Mouse (Mus musculus) ovary, postnatal 14 days (tissue): ENCODE measurements at regions not wholly inside any gene's neighbourhood (a gene's known extent, or its start where the extent isn't known, plus 50 kb on each side); places are given as distances from the start of the nearest gene placed in this dataset.

Source experiments
- DNase-seq: peaks from one replicate; pipeline ENCODE4 v3.0.0; 2022; ENCODE audit warnings: low spot score

DNA sequence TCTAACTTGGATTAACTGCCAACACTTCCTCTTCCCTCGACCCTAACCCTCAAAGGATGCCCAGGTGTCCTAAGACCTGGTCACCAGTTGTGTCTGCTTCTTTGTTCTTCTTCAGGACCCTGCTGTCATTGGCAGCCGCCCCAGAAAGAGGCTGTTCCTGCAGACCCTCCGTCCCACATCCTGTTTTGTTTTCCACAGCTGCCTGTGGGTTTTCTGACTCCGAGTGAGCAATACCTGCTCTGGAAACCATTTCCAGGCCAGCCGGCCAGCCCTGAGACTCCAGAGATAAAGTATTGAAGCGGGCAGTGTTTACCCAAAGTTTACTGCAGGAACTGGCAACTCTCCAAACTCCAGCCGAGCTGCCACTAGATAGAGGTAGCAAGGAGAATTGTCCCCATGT is 337.2 kb upstream of the Noct start:
- DNase-seq: no peak

- DNase-seq: no peak
Measured at GRCm38 (mm10) chr3:50888571-50889210, 335.6 kb upstream of the Noct start.

DNA sequence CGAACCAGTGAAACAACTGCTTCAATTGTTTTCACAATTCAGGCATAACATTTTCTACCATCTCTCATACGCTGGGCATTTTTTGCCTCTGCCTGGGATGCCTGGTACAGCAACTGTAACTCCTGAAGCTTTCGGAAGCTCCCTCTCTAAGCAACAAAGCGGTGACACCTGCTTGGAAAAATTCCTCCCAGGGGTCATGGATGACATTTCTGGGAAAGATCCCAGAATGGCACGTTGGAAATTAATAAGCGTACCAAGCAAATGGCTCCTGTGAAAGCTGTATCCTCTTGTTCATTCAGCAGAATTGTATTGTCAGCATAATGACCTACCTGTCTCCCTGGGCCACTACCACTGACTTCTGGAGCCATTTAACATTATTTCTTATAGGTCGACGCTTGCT is 333.7 kb upstream of the Noct start:
- no peak for DNase-seq

GRCm38 (mm10) chr3:50898179-50898578 is 326.1 kb upstream of the Noct start:
- DNase-seq: no peak

GRCm38 (mm10) chr3:50899830-50900350 is 324.4 kb upstream of the Noct start:
- DNase-seq: no peak

DNA sequence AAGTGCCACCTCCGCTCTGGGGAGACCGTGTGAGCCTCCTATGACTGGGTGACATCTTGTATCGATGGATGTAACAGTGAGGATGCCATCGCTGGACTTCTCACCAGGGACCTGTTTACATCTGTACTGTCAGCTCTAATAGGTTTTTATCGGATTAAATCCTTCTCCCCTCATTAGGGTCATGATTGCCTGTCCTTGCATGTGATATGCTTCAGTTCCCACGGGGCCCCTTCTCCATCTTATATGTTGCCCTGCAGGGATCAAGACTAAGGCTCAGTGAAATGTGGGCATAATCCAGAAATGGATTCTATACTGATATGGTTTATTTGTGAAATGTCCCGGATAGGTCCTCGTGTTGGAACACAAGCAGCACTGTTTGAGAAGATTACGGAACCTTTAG is 323.7 kb upstream of the Noct start:
- no peak for DNase-seq

DNA sequence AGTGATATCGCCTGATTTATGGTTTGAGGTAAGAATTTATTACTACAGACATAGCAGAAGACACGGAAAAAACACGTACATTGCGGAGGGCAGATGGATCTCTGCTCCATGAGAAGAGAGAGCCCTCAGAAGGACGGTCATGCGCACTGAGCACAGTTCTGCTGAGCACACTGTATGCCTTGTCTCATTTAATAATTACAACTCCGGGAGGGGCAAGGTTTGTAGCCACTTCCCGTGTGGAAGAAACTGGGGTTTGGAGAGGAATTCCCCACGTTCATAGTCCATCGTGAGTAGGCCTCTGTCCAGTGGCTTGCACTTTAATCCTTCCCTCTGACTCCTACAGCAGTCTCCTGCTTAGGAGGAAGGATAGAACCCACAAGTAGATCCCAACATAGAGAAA is 322.9 kb upstream of the Noct start:
- no peak for DNase-seq

DNA sequence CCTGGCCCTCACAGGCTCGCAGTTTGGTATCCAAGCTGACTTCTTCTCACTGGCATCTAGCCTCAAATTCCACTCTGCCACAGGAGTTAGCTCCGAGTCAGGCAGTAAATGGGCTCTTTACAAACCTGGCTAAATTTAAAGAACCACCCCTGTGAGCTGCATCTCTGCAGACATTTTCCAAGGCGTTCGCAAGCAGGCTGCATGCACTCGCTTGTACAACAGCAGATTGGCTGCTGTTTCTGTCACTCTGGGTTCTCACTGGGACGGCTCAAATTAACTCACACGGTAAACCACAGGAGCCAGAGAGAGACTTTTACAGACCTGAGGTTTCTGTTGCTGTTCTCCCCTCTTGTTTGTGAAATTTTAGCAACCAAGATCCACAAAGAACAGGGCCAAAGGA is 321.3 kb upstream of the Noct start:
- no peak for DNase-seq

DNA sequence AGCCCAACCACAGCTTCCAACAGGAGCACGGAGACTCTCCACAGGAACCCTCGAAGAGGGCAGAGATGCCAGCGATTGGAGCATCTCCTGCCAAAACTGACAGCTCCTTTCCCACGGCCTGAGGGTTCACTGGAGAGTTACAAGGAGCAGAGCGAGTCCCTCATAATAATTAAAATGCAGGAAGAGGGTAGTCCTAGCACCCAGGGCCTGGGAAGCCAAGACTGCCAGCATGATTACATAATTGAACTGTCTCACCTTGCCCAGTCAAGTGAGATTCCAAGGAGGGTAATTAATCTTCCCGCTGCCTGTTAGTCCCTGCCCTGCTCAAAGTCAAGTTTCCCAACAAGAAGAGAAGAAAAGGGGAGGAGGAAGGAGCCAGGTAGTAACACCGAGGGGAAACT is 319.5 kb upstream of the Noct start:
- no peak for DNase-seq

DNA sequence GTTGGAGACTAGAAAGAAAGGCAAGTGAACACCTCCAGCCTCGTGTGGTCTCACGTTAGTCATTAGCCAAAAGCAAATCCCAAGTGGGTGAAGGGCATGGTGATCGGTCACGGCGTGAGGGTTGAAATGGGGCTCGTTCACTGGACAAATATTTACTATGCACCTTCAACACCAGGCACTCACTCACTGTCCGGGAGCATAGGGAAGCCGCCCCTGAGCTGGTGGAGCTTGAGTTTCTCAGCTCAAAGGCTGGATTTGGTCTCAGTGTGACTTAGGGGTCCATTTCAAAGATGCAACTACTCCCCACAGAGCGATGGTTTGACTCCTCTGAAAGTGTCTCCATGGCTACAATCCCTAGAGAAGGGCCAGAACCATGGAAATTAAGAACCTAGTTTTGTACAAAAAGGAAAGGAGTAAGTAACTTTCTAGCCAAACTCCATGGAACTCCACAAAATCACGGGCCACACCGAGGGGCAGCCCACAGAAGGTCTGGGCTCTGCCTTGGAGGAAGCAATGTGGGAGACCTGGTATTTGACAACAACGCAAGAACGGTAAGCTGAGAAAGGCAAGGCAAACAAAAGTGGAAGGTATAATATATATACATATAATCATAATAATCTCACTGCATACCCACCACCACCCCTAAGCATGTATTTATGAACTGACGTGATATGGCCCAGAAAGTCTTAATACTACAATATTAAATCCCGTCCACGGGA is 318.8 kb upstream of the Noct start:
- DNase-seq: no peak

DNA sequence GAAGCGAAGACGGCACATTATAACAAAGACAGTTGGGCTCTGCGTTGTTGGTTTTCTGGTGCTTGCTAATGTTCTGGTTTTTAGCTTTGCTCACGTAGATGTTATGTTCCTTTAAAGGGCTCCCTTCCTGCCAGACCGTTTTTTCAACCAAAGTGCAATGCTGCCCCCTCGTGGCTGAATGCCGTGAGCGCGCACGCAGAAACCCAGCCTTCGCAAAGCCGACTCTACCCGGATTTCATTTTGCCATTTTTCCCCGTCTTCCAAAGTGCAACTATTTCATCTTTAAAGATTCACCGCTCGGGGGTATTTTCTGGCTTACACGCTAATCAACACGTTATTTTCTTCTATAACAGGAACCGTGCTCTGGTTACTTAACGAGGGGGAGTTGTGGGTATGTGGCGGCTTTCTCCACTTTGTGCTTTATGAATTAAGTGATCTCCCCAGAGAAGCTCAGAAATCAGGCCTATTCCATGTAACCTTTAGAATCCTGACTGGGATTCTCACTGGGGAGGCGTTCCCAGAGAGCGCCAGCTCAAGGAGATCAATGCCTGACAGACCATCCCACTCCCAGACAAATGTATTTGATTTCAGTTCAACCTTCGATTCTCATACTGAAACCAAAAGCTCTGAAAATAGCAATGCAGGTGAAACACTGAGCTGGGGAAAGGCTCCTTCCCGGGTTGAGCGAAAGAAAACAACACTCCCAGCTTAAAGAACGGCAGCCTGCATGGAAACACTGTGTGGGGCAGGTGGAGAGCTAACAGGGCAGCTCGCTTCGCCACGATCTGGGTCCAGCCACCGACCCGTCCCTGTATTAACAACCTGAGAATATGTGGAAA is 318.0 kb upstream of the Noct start:
- peak; percentile 99 for DNase-seq

- DNase-seq: no peak
Measured at GRCm38 (mm10) chr3:50912980-50913518, 311.2 kb upstream of the Noct start.

GRCm38 (mm10) chr3:50914866-50915365 is 309.3 kb upstream of the Noct start:
- DNase-seq: no peak

DNA sequence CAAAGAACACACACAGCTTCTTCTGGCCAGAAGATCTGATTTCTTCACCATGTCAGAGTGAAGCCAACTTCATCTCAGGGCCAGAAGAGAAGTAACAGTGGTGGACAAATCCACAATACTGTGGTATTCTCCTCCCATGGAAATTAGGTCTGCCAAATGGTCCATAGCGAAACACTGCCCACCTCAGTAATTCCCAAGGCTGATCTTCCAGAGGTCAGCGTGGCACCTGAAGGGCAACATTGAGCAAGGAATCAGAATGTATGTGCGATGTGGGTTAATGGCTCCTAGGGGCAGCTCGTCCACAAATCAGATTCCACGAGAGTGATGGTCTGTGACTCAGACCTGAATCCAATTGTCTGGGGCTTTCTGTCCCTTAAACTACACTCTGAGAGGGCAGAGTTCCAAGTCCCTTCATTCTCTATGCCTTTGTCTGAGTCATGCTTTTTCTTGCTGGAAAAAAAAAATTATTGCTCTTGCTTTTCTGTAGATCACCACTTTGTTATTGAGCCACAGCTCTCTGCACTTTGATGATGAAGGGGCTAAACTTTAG is 307.9 kb upstream of the Noct start:
- no peak for DNase-seq

DNA sequence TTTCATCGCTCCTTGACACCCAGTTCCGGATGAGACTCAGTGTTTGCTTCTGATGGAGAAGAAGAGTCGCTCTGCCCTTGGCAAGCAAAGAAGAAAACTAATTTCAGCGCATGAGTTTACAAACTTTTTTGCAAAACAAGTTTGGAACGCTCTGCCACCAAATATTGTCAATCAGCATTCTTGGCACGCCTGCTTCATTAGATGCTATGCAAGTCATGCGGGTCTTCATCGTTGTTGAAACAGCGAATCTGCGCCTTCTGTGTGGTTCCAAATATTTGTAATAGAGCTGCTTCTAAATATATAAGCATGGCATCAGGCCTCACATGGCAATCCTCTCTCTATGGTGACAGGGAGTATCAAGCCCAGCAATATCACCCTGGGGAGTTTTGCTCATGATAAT is 301.9 kb upstream of the Noct start:
- DNase-seq: no peak

GRCm38 (mm10) chr3:50922832-50923231 is 301.4 kb upstream of the Noct start:
- DNase-seq: no peak

DNA sequence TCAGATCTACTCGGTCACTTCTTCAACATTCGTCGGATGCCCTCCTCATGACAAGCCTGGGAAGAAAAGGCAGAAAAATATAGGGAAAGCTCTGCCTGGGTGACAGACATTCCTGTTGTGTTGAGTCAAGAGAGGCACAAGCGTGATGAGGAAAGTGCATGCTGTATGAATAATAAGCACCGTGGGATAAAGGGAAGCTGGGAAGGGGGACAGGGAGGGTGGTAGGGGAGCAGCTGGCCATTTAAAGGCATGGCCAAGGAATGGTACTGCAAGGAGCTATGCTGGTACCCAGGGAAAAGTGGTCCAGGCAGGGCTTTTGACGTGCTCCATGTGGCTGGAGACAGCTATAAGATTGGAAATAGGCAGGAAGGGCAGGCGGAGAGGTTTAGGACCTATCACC is 300.9 kb upstream of the Noct start:
- no peak for DNase-seq

- DNase-seq: no peak
Measured at GRCm38 (mm10) chr3:50927318-50927717, 296.9 kb upstream of the Noct start.

DNA sequence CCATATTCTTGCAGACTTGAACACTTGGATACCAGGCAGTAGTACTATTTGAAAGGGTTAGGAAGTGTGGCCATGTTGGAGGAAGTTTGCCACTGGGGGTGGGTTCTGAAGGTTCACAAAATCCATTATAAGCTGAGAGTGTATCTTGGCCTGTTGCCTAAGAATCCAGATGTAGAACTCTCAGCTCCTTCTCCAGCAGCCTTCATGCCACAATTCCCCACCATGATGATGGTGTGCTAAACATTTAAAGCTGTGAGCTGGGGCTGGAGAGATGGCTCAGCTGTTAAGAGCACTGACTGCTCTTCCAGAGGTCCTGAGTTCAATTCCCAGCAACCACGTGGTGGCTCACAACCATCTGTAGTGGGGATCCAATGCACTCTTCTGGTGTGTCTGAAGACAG is 295.2 kb upstream of the Noct start:
- DNase-seq: no peak

DNA sequence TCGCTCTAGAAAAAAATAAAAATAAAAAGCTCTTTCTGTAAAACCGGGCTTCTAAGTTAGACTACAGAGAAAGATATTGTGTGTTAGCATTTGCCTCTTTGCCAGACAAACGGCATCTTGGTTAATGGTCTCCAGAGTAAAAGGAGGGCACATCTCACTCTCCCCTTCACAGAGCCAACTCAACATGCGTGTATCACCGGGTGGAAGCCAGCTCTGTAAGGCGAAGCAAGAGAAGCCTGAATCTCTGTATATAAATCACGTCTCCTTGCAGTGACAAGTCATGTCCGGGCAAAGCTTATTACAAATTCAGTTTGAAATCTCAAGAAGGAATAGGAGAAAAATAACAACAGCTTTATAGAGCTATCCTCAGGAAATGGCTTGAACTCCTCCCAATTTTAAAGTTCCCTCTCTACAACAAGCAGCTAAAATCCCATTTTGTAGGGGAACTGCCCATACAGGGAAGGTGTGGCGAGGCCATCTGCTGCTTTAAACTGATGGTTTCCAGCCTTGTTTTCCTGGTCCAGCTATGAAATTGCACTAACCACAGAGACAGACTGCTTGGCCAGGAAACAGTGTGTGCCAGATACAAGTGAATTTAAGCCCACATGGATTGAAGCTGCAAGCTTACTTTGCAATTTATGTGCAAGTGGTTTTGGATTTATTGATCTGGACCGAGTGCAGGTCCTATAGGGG is 291.7 kb upstream of the Noct start:
- no peak for DNase-seq

DNA sequence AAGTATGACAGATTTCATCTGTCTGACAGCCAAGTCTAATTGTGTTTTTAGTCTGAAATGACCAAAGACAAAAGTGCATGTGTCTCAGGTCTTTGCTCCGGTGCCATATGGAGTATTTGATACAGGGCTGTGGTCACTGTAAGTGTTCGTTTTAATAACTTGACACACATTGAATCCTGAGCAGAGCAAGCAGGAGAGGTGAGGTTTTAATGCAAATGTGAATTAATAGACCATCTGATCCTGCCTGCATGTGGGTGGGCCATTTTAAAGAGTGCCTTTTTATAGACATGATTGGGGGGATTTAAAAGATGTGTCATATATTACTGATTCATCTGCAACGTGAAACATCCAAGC is 291.2 kb upstream of the Noct start:
- no peak for DNase-seq

DNA sequence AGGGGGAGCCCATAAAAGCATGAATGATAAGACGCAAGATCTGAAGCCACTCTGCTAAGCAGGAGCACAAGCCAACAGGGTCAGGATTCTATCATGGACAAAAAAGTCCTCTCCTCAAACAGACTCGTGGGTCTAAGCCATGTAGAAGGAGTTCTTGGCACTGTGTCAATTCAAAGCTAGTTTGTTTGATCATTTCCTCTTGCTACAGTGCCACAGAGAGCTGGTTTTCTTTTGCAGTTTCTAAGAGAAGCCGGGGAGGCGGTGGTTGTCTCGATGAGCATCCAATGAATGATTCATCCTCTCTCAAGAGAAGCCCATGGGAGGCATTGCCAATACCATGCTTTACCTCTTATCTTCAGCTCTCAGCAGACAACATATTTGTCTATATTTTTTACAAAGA is 284.6 kb upstream of the Noct start:
- no peak for DNase-seq
